Mouse (Mus musculus) megakaryocyte-erythroid progenitor cell, adult 5-6 weeks (primary cell): ENCODE results near the gene Nufip2. TPM values are rescaled to one million over a fixed set of nuclear protein-coding genes. Genes with fewer than 3 reads are reported as not detected.
A peak's percentile ranks its signal among the peaks of the same experiment; 100 is the strongest.

Source experiments
- ATAC-seq: replicated peaks from 2 replicates; pipeline ENCODE4 v1.8.0; 2016; ENCODE audit warnings: mild to moderate bottlenecking, inconsistent platforms; ENCODE audit not compliant: severe bottlenecking, poor library complexity, low FRiP score, low TSS enrichment
- total RNA-seq, 2 experiments: library from RNA; stranded (forward) in 1 of 2; stranded (reverse) in 1 of 2; fragments of 200-1000, 215-1000 nt in 1 of 2; fragments of >200 nt in 1 of 2; fragmentation: Nextera tagmentation in 1 of 2; gene quantifications; 2 replicates each; pipeline ENCODE4 v1.2.3; 2014 to 2017

Nufip2 gene
- total RNA-seq, 2 experiments from 2014 or later: 60.0 to 79.1 TPM

GRCm38 (mm10) chr11:77764694-77765458 lies 78.9 kb downstream of the Nufip2 start:
- no peak for ATAC-seq

GRCm38 (mm10) chr11:77765459-77765777 lies 79.5 kb downstream of the Nufip2 start:
- ATAC-seq: no peak

- ATAC-seq: peak; percentile 29
Observed at GRCm38 (mm10) chr11:77766351-77767001, 80.5 kb downstream of the Nufip2 start.

- ATAC-seq: no peak
Observed at GRCm38 (mm10) chr11:77769496-77769895, 83.5 kb downstream of the Nufip2 start.

GRCm38 (mm10) chr11:77770346-77770745 lies 84.4 kb downstream of the Nufip2 start:
- peak; percentile 67 for ATAC-seq

- peak; percentile 94 for ATAC-seq
Observed at GRCm38 (mm10) chr11:77771879-77772713, 86.1 kb downstream of the Nufip2 start.

- ATAC-seq: no peak
Observed at GRCm38 (mm10) chr11:77775701-77776400, 89.9 kb downstream of the Nufip2 start.

- no peak for ATAC-seq
Observed at GRCm38 (mm10) chr11:77777436-77777835, 91.5 kb downstream of the Nufip2 start.

- ATAC-seq: no peak
Observed at GRCm38 (mm10) chr11:77777937-77778336, 92.0 kb downstream of the Nufip2 start.

- no peak for ATAC-seq
Observed at GRCm38 (mm10) chr11:77779240-77779639, 93.3 kb downstream of the Nufip2 start.

GRCm38 (mm10) chr11:77781088-77781487 lies 95.1 kb downstream of the Nufip2 start:
- ATAC-seq: no peak

- ATAC-seq: no peak
Observed at GRCm38 (mm10) chr11:77782104-77782815, 96.3 kb downstream of the Nufip2 start.

GRCm38 (mm10) chr11:77783211-77783746 lies 97.3 kb downstream of the Nufip2 start:
- ATAC-seq: peak; percentile 26

- ATAC-seq: peak; percentile 61
Observed at GRCm38 (mm10) chr11:77783747-77784646, 98.0 kb downstream of the Nufip2 start.

- ATAC-seq: peak; percentile 62
Observed at GRCm38 (mm10) chr11:77784894-77785293, 98.9 kb downstream of the Nufip2 start.

- no peak for ATAC-seq
Observed at GRCm38 (mm10) chr11:77785396-77785767, 99.4 kb downstream of the Nufip2 start.

- ATAC-seq: no peak
Observed at GRCm38 (mm10) chr11:77785768-77786561, 100.0 kb downstream of the Nufip2 start.
